Comparison of ENCODE assay signal across 8 mouse cellular contexts in genomic region chr10:76031511-76032401, GRCm38 (mm10). TPM values are rescaled to one million over a fixed set of nuclear protein-coding genes. Genes with fewer than 3 reads are reported as not detected.
DNase-seq lines count a peak whose midpoint lies in the region; ATAC-seq lines count a peak whose summit lies in the region.

No protein-coding gene starts in this region.

- H3K4me2 ChIP-seq in lung, embryonic 16.5 days (ENCODE audit: low read depth, low read length) = peak overlapping the region; percentile 66
- H3K4me2 ChIP-seq in stomach, embryonic 15.5 days = peak overlapping the region; percentile 71

- H3K27ac ChIP-seq in hindbrain, embryonic 10.5 days = peak overlapping the region; percentile 99
- H3K27ac ChIP-seq in lung, embryonic 16.5 days (ENCODE audit: low read length) = peak overlapping the region; percentile 81
- peak overlapping the region; percentile 73 for H3K27ac ChIP-seq in stomach, embryonic 15.5 days

- ATAC-seq in lung, embryonic 16.5 days (ENCODE audit: low read depth) = peak; percentile 55
- peak; percentile 57 for ATAC-seq in stomach, embryonic 15.5 days (ENCODE audit: insufficient read depth, low FRiP score, low read depth)

- H3K4me3 ChIP-seq in hindbrain, embryonic 10.5 days = peak overlapping the region; percentile 93
- H3K4me3 ChIP-seq in lung, embryonic 16.5 days (ENCODE audit: low read length) = peak overlapping the region; percentile 85
- H3K4me3 ChIP-seq in stomach, embryonic 15.5 days (replicated peaks) = peak overlapping the region; percentile 88

- 55% methylated on average over 14 of the region's 14 CpGs for WGBS in hindbrain, embryonic 10.5 days
- 44% methylated on average over 14 of the region's 14 CpGs for WGBS in lung, embryonic 16.5 days
- 48% methylated on average over 14 of the region's 14 CpGs for whole genome bisulfite sequencing in stomach, embryonic 15.5 days

- peak overlapping the region; percentile 93 for H3K9ac ChIP-seq in lung, embryonic 16.5 days (ENCODE audit: low read length)
- H3K9ac ChIP-seq in stomach, embryonic 15.5 days = no peak overlapping the region

- peaks cover 29% of the 10 kb centered on the region for H3K36me3 ChIP-seq in hindbrain, embryonic 10.5 days
- 0 out of 2 replicates have a peak, but pooled peaks cover 4% of the 10 kb centered on the region for H3K36me3 ChIP-seq in lung, embryonic 16.5 days (ENCODE audit: control insufficient read depth, insufficient read depth, low read length)
- H3K36me3 ChIP-seq in stomach, embryonic 15.5 days = no peaks in the 10 kb centered on the region

- H3K4me1 ChIP-seq in hindbrain, embryonic 10.5 days (replicated peaks) = peaks cover 23% of the 10 kb centered on the region
- H3K4me1 ChIP-seq in lung, embryonic 16.5 days (replicated peaks; ENCODE audit: control insufficient read depth, insufficient read depth, low read length) = peaks cover 12% of the 10 kb centered on the region
- peaks cover 8% of the 10 kb centered on the region; the same call in 1 of the 2 replicates for H3K4me1 ChIP-seq in stomach, embryonic 15.5 days

- H3K27me3 ChIP-seq in hindbrain, embryonic 10.5 days (ENCODE audit: insufficient read depth, poor library complexity, severe bottlenecking) = no peaks in the 10 kb centered on the region
- H3K27me3 ChIP-seq in lung, embryonic 16.5 days (ENCODE audit: control insufficient read depth, insufficient read depth, low read depth, low read length) = no peaks in the 10 kb centered on the region
- no peaks in the 10 kb centered on the region for H3K27me3 ChIP-seq in stomach, embryonic 15.5 days (replicated peaks)

- no peaks in the 10 kb centered on the region for H3K9me3 ChIP-seq in hindbrain, embryonic 10.5 days
- no peaks in the 10 kb centered on the region for H3K9me3 ChIP-seq in lung, embryonic 16.5 days (ENCODE audit: control insufficient read depth, low read length)
- H3K9me3 ChIP-seq in stomach, embryonic 15.5 days = no peaks in the 10 kb centered on the region

- DNase-seq in cerebellum, adult 11 months = peak; percentile 44
- DNase-seq in cerebellum, adult 9-11 months = no peak
- DNase-seq in right cerebral cortex, postnatal 14 days = peak; percentile 22
- no peak for DNase-seq in right cerebral cortex, adult 18-20 months
- no peak for DNase-seq in hindbrain, embryonic 10.5 days (ENCODE audit: low spot score)
- no peak for DNase-seq in retina, embryonic 14.5 days (ENCODE audit: low spot score)

RNA-seq across cellular contexts. Expression of gene Zfp280b, which starts 0.7 kb away (rescaled TPM):
- 29.7 and 37.6 TPM in 2 replicates for polyA plus RNA-seq in hindbrain, embryonic 10.5 days (2016; fragmentation: Nextera tagmentation; extraction: Ambion mirVana)
- 18.6 TPM in 2 replicates for polyA plus RNA-seq in lung, embryonic 16.5 days (2015; fragmentation: Nextera tagmentation; extraction: Ambion mirVana)
- polyA plus RNA-seq in stomach, embryonic 15.5 days (2015; fragmentation: Nextera tagmentation; extraction: Ambion mirVana) = 17.5 and 18.3 TPM in 2 replicates

Comparison
In these comparisons a context has a peak if more than half of its experiments do, and no peak if none do; other contexts are left out.
1. DNase-seq: peak in cerebellum, adult 11 months (single experiment) and right cerebral cortex, postnatal 14 days (single experiment); none in cerebellum, adult 9-11 months (single experiment), right cerebral cortex, adult 18-20 months (single experiment), hindbrain, embryonic 10.5 days (single experiment) and retina, embryonic 14.5 days (single experiment).
2. Peak in every context shown above with its lines, with median percentiles within 50 percentile points of each other: H3K27ac ChIP-seq and H3K4me3 ChIP-seq.